ENCODE assay signal across 21 mouse cellular contexts in genomic region chr11:45810805-45811204, GRCm38 (mm10). TPM values are rescaled to one million over a fixed set of nuclear protein-coding genes. Genes with fewer than 3 reads are reported as not detected.
A peak's percentile ranks its signal among the peaks of the same experiment; 100 is the strongest.
DNase-seq lines count a peak whose midpoint lies in the region; ATAC-seq and TF ChIP-seq lines count a peak whose summit lies in the region.
"Had no signal": no experiment of that assay in that cellular context is flagged by ENCODE, and none has a peak within 500 bp of the region (broad histone marks: within the 10 kb centered on the region; RNA-seq: fewer than 3 reads in every experiment).

No protein-coding gene starts in this region.

- no peaks in the 10 kb centered on the region for H3K27me3 ChIP-seq in kidney, embryonic 16.5 days (ENCODE audit: insufficient read depth, low read length)
- no peaks in the 10 kb centered on the region for H3K27me3 ChIP-seq in intestine, embryonic 16.5 days (replicated peaks; ENCODE audit: control insufficient read depth, insufficient read depth, low read length)
- H3K27me3 ChIP-seq in liver, embryonic 16.5 days (ENCODE audit: control insufficient read depth, insufficient read depth, low read depth, low read length) = no peaks in the 10 kb centered on the region
- H3K27me3 ChIP-seq in stomach, postnatal 0 days (ENCODE audit: control insufficient read depth, insufficient read depth, low read length) = no peaks in the 10 kb centered on the region
- H3K27me3 ChIP-seq: hindbrain, embryonic 15.5 days; neural tube, embryonic 13.5 days had no signal

- peak overlapping the region; percentile 38; the same call in 1 of the 2 replicates for H3K27ac ChIP-seq in kidney, embryonic 16.5 days (ENCODE audit: low read length)
- peak overlapping the region; percentile 92 for H3K27ac ChIP-seq in intestine, embryonic 16.5 days (ENCODE audit: low read length)
- peak overlapping the region; percentile 99 for H3K27ac ChIP-seq in liver, embryonic 16.5 days (ENCODE audit: low read length)
- peak overlapping the region; percentile 45; the same call in 1 of the 2 replicates for H3K27ac ChIP-seq in stomach, postnatal 0 days (replicated peaks)
- H3K27ac ChIP-seq: heart, adult 2 months; hindbrain, embryonic 15.5 days; neural tube, embryonic 13.5 days had no signal

- no peak for TF ChIP-seq CTCF in stomach, postnatal 0 days (IDR thresholded peaks at IDR 0.05; ENCODE audit: low read depth)

- DNase-seq in kidney, adult 11 months = no peak
- peak; percentile 48 for DNase-seq in stomach, postnatal 0 days (ENCODE audit: low spot score)
- DNase-seq in gastrocnemius, postnatal 4 days (ENCODE audit: low spot score in 2 of 2) = no peak
- no peak for DNase-seq in embryo, embryonic 10.5 days (ENCODE audit: low spot score)
- no peak for DNase-seq in frontal cortex, postnatal 14 days (ENCODE audit: low spot score in 2 of 2)
- DNase-seq: adrenal gland, postnatal 10 days; cerebellum, postnatal 10 days; heart, adult 2 months; heart, postnatal 14 days; kidney, adult 8-10 months; left cerebral cortex, postnatal 4 days; lung, adult 18-20 months; right cerebral cortex, postnatal 14 days; thymus, adult 2 months had no signal

- no peaks in the 10 kb centered on the region for H3K9me3 ChIP-seq in kidney, embryonic 16.5 days (ENCODE audit: low read length)
- no peaks in the 10 kb centered on the region for H3K9me3 ChIP-seq in intestine, embryonic 16.5 days (ENCODE audit: control insufficient read depth, low read length)
- no peaks in the 10 kb centered on the region for H3K9me3 ChIP-seq in liver, embryonic 16.5 days (replicated peaks; ENCODE audit: control insufficient read depth, low read length)
- no peaks in the 10 kb centered on the region for H3K9me3 ChIP-seq in stomach, postnatal 0 days (ENCODE audit: control insufficient read depth, low read length)
- H3K9me3 ChIP-seq: hindbrain, embryonic 15.5 days; neural tube, embryonic 13.5 days had no signal

- H3K4me1 ChIP-seq in kidney, embryonic 16.5 days (ENCODE audit: insufficient read depth, low read length) = peaks cover 33% of the 10 kb centered on the region
- H3K4me1 ChIP-seq in intestine, embryonic 16.5 days (ENCODE audit: control insufficient read depth, insufficient read depth, low read length) = peaks cover 5% of the 10 kb centered on the region; the same call in 1 of the 2 replicates
- H3K4me1 ChIP-seq in liver, embryonic 16.5 days (ENCODE audit: control insufficient read depth, low read depth, low read length) = peaks cover 61% of the 10 kb centered on the region
- no peaks in the 10 kb centered on the region for H3K4me1 ChIP-seq in stomach, postnatal 0 days (replicated peaks; ENCODE audit: control insufficient read depth, insufficient read depth)
- H3K4me1 ChIP-seq: hindbrain, embryonic 15.5 days; neural tube, embryonic 13.5 days had no signal

- no peak overlapping the region for H3K4me2 ChIP-seq in kidney, embryonic 16.5 days (replicated peaks; ENCODE audit: low read depth, low read length)
- H3K4me2 ChIP-seq in intestine, embryonic 16.5 days (ENCODE audit: low read depth, low read length) = 0 out of 2 replicates have a peak overlapping the region, but pooled peaks have one; percentile 7
- peak overlapping the region; percentile 54 for H3K4me2 ChIP-seq in liver, embryonic 16.5 days (ENCODE audit: low read depth, low read length)
- no peak overlapping the region for H3K4me2 ChIP-seq in stomach, postnatal 0 days (replicated peaks; ENCODE audit: low read depth)
- H3K4me2 ChIP-seq: hindbrain, embryonic 15.5 days; midbrain, embryonic 11.5 days; neural tube, embryonic 13.5 days had no signal

- WGBS in kidney, embryonic 16.5 days = 85% methylated on average over 8 of the region's 8 CpGs
- WGBS in intestine, embryonic 16.5 days = 52% methylated on average over 8 of the region's 8 CpGs
- WGBS in liver, embryonic 16.5 days (ENCODE audit: insufficient replicate concordance) = 34% methylated on average over 8 of the region's 8 CpGs
- 75% methylated on average over 8 of the region's 8 CpGs for WGBS in stomach, postnatal 0 days

- H3K9ac ChIP-seq in kidney, embryonic 16.5 days (replicated peaks; ENCODE audit: low read length) = no peak overlapping the region
- H3K9ac ChIP-seq in intestine, embryonic 16.5 days (ENCODE audit: low read depth, low read length) = peak overlapping the region; percentile 16; the same call in 1 of the 2 replicates
- H3K9ac ChIP-seq in liver, embryonic 16.5 days (ENCODE audit: low read depth, low read length) = peak overlapping the region; percentile 46
- H3K9ac ChIP-seq in stomach, postnatal 0 days (ENCODE audit: low read length) = no peak overlapping the region
- H3K9ac ChIP-seq: hindbrain, embryonic 15.5 days; neural tube, embryonic 13.5 days had no signal

- no peak for ATAC-seq in kidney, embryonic 16.5 days (ENCODE audit: low FRiP score, low TSS enrichment)
- peak; percentile 87 for ATAC-seq in intestine, embryonic 16.5 days
- ATAC-seq in liver, embryonic 16.5 days (ENCODE audit: low read depth) = peak; percentile 90
- ATAC-seq in stomach, postnatal 0 days (ENCODE audit: low FRiP score, low TSS enrichment) = peak; percentile 90
- ATAC-seq: forebrain, embryonic 14.5 days had no signal

- H3K4me3 ChIP-seq in kidney, embryonic 16.5 days (ENCODE audit: low read length) = no peak overlapping the region
- H3K4me3 ChIP-seq in intestine, embryonic 16.5 days (ENCODE audit: low read length) = no peak overlapping the region
- H3K4me3 ChIP-seq in liver, embryonic 16.5 days (ENCODE audit: low read depth, low read length) = peak overlapping the region; percentile 5; the same call in 1 of the 2 replicates
- no peak overlapping the region for H3K4me3 ChIP-seq in stomach, postnatal 0 days (ENCODE audit: low read depth, low read length)
- H3K4me3 ChIP-seq: heart, adult 2 months; hindbrain, embryonic 15.5 days; neural tube, embryonic 13.5 days had no signal

- no peaks in the 10 kb centered on the region for H3K36me3 ChIP-seq in kidney, embryonic 16.5 days (ENCODE audit: insufficient read depth, low read length)
- no peaks in the 10 kb centered on the region for H3K36me3 ChIP-seq in intestine, embryonic 16.5 days (ENCODE audit: control insufficient read depth, insufficient read depth, low read length)
- no peaks in the 10 kb centered on the region for H3K36me3 ChIP-seq in liver, embryonic 16.5 days (ENCODE audit: control insufficient read depth, insufficient read depth)
- H3K36me3 ChIP-seq in stomach, postnatal 0 days (ENCODE audit: control insufficient read depth, insufficient read depth, low read length) = no peaks in the 10 kb centered on the region
- H3K36me3 ChIP-seq: hindbrain, embryonic 15.5 days; neural tube, embryonic 13.5 days had no signal

- TF ChIP-seq EP300 in stomach, postnatal 0 days (optimal IDR thresholded peaks at IDR 0.05) = no peak

RNA-seq across cellular contexts. Expression of gene Clint1, which starts 41.0 kb away (rescaled TPM):
- polyA plus RNA-seq in kidney, embryonic 16.5 days (2015; fragmentation: Nextera tagmentation; extraction: Ambion mirVana) = 104 and 106 TPM in 2 replicates
- polyA plus RNA-seq in intestine, embryonic 16.5 days (2015; fragmentation: Nextera tagmentation; extraction: Ambion mirVana) = 101 and 114 TPM in 2 replicates
- 52.2 and 52.8 TPM in 2 replicates for polyA plus RNA-seq in liver, embryonic 16.5 days (2015; fragmentation: Nextera tagmentation; extraction: Ambion mirVana)
- polyA plus RNA-seq in stomach, postnatal 0 days (2015; fragmentation: Nextera tagmentation; extraction: Ambion mirVana) = 56.5 and 56.8 TPM in 2 replicates
- total RNA-seq in gastrocnemius, postnatal 4 days (2021) = 10 to 100 TPM; 64.9 to 69.6 TPM

Comparison
In these comparisons a context has a peak if more than half of its experiments do, and no peak if none do; other contexts are left out.
1. H3K27ac ChIP-seq: peak in every context shown above with its lines; median percentile 99 in liver, embryonic 16.5 days; 92 in intestine, embryonic 16.5 days; 45 in stomach, postnatal 0 days; 38 in kidney, embryonic 16.5 days.
2. H3K4me2 ChIP-seq: peak in intestine, embryonic 16.5 days (single experiment) and liver, embryonic 16.5 days (single experiment); none in kidney, embryonic 16.5 days (single experiment) and stomach, postnatal 0 days (single experiment).
3. H3K9ac ChIP-seq: peak in intestine, embryonic 16.5 days (single experiment) and liver, embryonic 16.5 days (single experiment); none in kidney, embryonic 16.5 days (single experiment) and stomach, postnatal 0 days (single experiment).